Mouse (Mus musculus): ENCODE results near the gene Oxtr. TPM values are rescaled to one million over a fixed set of nuclear protein-coding genes. Genes with fewer than 3 reads are reported as not detected.
A peak's percentile ranks its signal among the peaks of the same experiment; 100 is the strongest.

Gene Oxtr
- polyA plus RNA-seq, 1 experiment from 2014 or later: 0.26 TPM

DNA sequence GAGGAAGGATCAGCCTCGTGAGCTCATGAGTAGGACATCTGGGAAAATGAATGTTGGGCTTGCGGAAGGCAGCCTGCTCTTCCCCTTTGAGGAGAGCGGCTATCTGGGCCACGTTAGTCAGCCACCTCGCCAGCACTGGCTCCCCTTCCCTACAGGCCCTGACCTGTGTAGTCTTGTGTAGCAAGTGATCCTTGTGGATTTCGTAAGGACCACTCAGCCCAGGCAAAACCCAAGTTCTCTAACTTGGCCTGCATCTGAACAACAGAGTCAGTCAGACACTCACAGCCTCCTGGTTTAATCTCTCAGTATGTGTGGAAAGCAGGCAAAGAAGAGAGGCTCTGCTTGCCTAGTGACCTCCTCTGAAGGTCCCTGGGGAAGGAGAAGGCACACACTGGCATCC, 2.9 kb upstream of the Oxtr start:
- peaks cover 43% of the 10 kb centered on the region for H3K27me3 ChIP-seq (ENCODE audit: control insufficient read depth, insufficient read depth, low read length)
- H3K4me3 ChIP-seq (ENCODE audit: low read depth, low read length): no peak overlapping the region
- H3K27ac ChIP-seq (ENCODE audit: low read depth, low read length): no peak overlapping the region
- H3K4me2 ChIP-seq: no peak overlapping the region
- WGBS (ENCODE audit: insufficient replicate concordance): 84% methylated on average over 6 of the region's 6 CpGs
- H3K9me3 ChIP-seq (replicated peaks; ENCODE audit: control insufficient read depth, low read length): no peaks in the 10 kb centered on the region
- H3K36me3 ChIP-seq (ENCODE audit: control insufficient read depth, insufficient read depth, low read length): no peaks in the 10 kb centered on the region
- no peak overlapping the region for H3K9ac ChIP-seq (ENCODE audit: low read depth, low read length)
- no peak for ATAC-seq (replicated peaks; ENCODE audit: insufficient number of reproducible peaks, low FRiP score, low TSS enrichment)
- H3K4me1 ChIP-seq (ENCODE audit: control insufficient read depth, insufficient read depth, low read length): peaks cover 15% of the 10 kb centered on the region

- Histone ChIP-seq H3K27ac (ENCODE audit: low read depth, low read length) (no peak overlapping the region), H3K4me2 (no peak overlapping the region), H3K9ac (ENCODE audit: low read depth, low read length) (no peak overlapping the region), H3K4me1 (ENCODE audit: control insufficient read depth, insufficient read depth, low read length) (peaks cover 15% of the 10 kb centered on the region), H3K27me3 (ENCODE audit: control insufficient read depth, insufficient read depth, low read length) (peaks cover 54% of the 10 kb centered on the region), H3K9me3 (replicated peaks; ENCODE audit: control insufficient read depth, low read length) (no peaks in the 10 kb centered on the region), H3K4me3 (ENCODE audit: low read depth, low read length) (no peak overlapping the region), H3K36me3 (ENCODE audit: control insufficient read depth, insufficient read depth, low read length) (no peaks in the 10 kb centered on the region)
- 76% methylated on average over 8 of the region's 8 CpGs for WGBS (ENCODE audit: insufficient replicate concordance)
- ATAC-seq (replicated peaks; ENCODE audit: insufficient number of reproducible peaks, low FRiP score, low TSS enrichment): no peak
Measured at GRCm38 (mm10) chr6:112491521-112491920, 1.8 kb upstream of the Oxtr start.

GRCm38 (mm10) chr6:112490625-112491242, 991 bp upstream of the Oxtr start:
- H3K36me3 ChIP-seq (ENCODE audit: control insufficient read depth, insufficient read depth, low read length): no peaks in the 10 kb centered on the region
- peak overlapping the region; percentile 30 for H3K4me3 ChIP-seq (ENCODE audit: low read depth, low read length)
- no peak overlapping the region for H3K9ac ChIP-seq (ENCODE audit: low read depth, low read length)
- H3K4me1 ChIP-seq (ENCODE audit: control insufficient read depth, insufficient read depth, low read length): peaks cover 15% of the 10 kb centered on the region
- no peak for ATAC-seq (replicated peaks; ENCODE audit: insufficient number of reproducible peaks, low FRiP score, low TSS enrichment)
- no peak overlapping the region for H3K27ac ChIP-seq (ENCODE audit: low read depth, low read length)
- no peaks in the 10 kb centered on the region for H3K9me3 ChIP-seq (replicated peaks; ENCODE audit: control insufficient read depth, low read length)
- H3K27me3 ChIP-seq (ENCODE audit: control insufficient read depth, insufficient read depth, low read length): peaks cover 59% of the 10 kb centered on the region
- WGBS (ENCODE audit: insufficient replicate concordance): 2% methylated on average over 35 of the region's 35 CpGs
- H3K4me2 ChIP-seq: peak overlapping the region; percentile 68

- Histone ChIP-seq H3K27me3 (ENCODE audit: control insufficient read depth, insufficient read depth, low read length) (peaks cover 59% of the 10 kb centered on the region), H3K9me3 (replicated peaks; ENCODE audit: control insufficient read depth, low read length) (no peaks in the 10 kb centered on the region), H3K4me2 (peak overlapping the region; percentile 68), H3K4me3 (ENCODE audit: low read depth, low read length) (peak overlapping the region; percentile 30), H3K4me1 (ENCODE audit: control insufficient read depth, insufficient read depth, low read length) (peaks cover 15% of the 10 kb centered on the region), H3K9ac (ENCODE audit: low read depth, low read length) (0 out of 2 replicates have a peak overlapping the region, but pooled peaks have one; percentile 34), H3K27ac (ENCODE audit: low read depth, low read length) (no peak overlapping the region), H3K36me3 (ENCODE audit: control insufficient read depth, insufficient read depth, low read length) (no peaks in the 10 kb centered on the region)
- WGBS (ENCODE audit: insufficient replicate concordance): 6% methylated on average over 72 of the region's 72 CpGs
- no peak for ATAC-seq (replicated peaks; ENCODE audit: insufficient number of reproducible peaks, low FRiP score, low TSS enrichment)
Measured at GRCm38 (mm10) chr6:112489181-112489909, 398 bp downstream of the Oxtr start.

DNA sequence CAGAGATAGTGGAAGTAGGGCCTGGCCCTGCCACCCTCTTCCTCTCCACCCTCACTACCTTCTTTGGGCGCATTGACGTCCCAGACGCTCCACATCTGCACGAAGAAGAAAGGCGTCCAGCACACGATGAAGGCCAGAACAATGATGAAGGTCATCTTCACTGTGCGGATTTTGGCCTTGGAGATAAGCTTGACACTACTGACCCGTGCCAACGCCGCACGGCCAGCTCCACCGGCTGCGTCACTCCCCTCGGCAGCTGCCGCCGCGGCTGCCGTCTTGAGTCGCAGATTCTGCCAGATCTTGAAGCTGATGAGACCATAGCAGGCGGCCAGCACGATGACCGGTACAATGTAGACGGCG, 942 bp downstream of the Oxtr start:
- no peaks in the 10 kb centered on the region for H3K36me3 ChIP-seq (ENCODE audit: control insufficient read depth, insufficient read depth, low read length)
- peaks cover 15% of the 10 kb centered on the region for H3K4me1 ChIP-seq (ENCODE audit: control insufficient read depth, insufficient read depth, low read length)
- no peaks in the 10 kb centered on the region for H3K9me3 ChIP-seq (replicated peaks; ENCODE audit: control insufficient read depth, low read length)
- peaks cover 59% of the 10 kb centered on the region for H3K27me3 ChIP-seq (ENCODE audit: control insufficient read depth, insufficient read depth, low read length)
- peak overlapping the region; percentile 68 for H3K4me2 ChIP-seq
- WGBS (ENCODE audit: insufficient replicate concordance): 36% methylated on average over 24 of the region's 24 CpGs
- H3K4me3 ChIP-seq (ENCODE audit: low read depth, low read length): peak overlapping the region; percentile 30
- H3K27ac ChIP-seq (ENCODE audit: low read depth, low read length): no peak overlapping the region
- ATAC-seq (replicated peaks; ENCODE audit: insufficient number of reproducible peaks, low FRiP score, low TSS enrichment): no peak
- H3K9ac ChIP-seq (ENCODE audit: low read depth, low read length): no peak overlapping the region

- WGBS (ENCODE audit: insufficient replicate concordance): 72% methylated on average over 5 of the region's 5 CpGs
- Histone ChIP-seq H3K36me3 (ENCODE audit: control insufficient read depth, insufficient read depth, low read length) (no peaks in the 10 kb centered on the region), H3K9me3 (replicated peaks; ENCODE audit: control insufficient read depth, low read length) (no peaks in the 10 kb centered on the region), H3K9ac (ENCODE audit: low read depth, low read length) (no peak overlapping the region), H3K4me3 (ENCODE audit: low read depth, low read length) (no peak overlapping the region), H3K27me3 (ENCODE audit: control insufficient read depth, insufficient read depth, low read length) (peaks cover 64% of the 10 kb centered on the region), H3K4me2 (no peak overlapping the region), H3K27ac (ENCODE audit: low read depth, low read length) (no peak overlapping the region), H3K4me1 (ENCODE audit: control insufficient read depth, insufficient read depth, low read length) (peaks cover 15% of the 10 kb centered on the region)
- no peak for ATAC-seq (replicated peaks; ENCODE audit: insufficient number of reproducible peaks, low FRiP score, low TSS enrichment)
Measured at GRCm38 (mm10) chr6:112487993-112488392, 1.8 kb downstream of the Oxtr start.

DNA sequence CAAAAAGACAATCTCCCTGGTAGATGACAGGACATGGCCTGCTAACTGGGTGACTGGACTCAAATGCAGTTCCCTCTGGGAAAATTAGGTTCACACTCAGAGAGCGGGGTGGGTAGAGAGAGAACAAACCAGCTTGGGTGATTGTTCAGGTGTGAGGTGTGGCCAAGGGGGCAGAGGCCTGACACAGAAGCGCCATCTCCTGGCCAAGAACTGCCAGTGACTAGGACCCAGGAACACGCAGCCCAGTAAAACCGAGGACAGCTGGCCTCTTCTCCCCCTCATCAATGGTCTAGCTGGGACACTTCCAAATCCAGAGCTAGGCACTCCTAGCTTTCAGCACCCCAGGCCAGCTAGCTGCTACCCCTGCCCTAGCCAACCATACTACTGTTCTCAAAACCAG, 5.4 kb downstream of the Oxtr start:
- Histone ChIP-seq H3K9ac (ENCODE audit: low read depth, low read length) (no peak overlapping the region), H3K27ac (ENCODE audit: low read depth, low read length) (no peak overlapping the region), H3K4me2 (no peak overlapping the region), H3K36me3 (ENCODE audit: control insufficient read depth, insufficient read depth, low read length) (no peaks in the 10 kb centered on the region), H3K4me1 (ENCODE audit: control insufficient read depth, insufficient read depth, low read length) (peaks cover 6% of the 10 kb centered on the region), H3K4me3 (ENCODE audit: low read depth, low read length) (no peak overlapping the region), H3K27me3 (ENCODE audit: control insufficient read depth, insufficient read depth, low read length) (peaks cover 40% of the 10 kb centered on the region), H3K9me3 (replicated peaks; ENCODE audit: control insufficient read depth, low read length) (no peaks in the 10 kb centered on the region)
- 0% methylated on average over 4 of the region's 4 CpGs for WGBS (ENCODE audit: insufficient replicate concordance)
- ATAC-seq (replicated peaks; ENCODE audit: insufficient number of reproducible peaks, low FRiP score, low TSS enrichment): no peak

GRCm38 (mm10) chr6:112479861-112480260, 9.9 kb downstream of the Oxtr start:
- Histone ChIP-seq H3K9ac (ENCODE audit: low read depth, low read length) (no peak overlapping the region), H3K4me2 (no peak overlapping the region), H3K27ac (ENCODE audit: low read depth, low read length) (no peak overlapping the region), H3K4me3 (ENCODE audit: low read depth, low read length) (no peak overlapping the region), H3K27me3 (ENCODE audit: control insufficient read depth, insufficient read depth, low read length) (peaks cover 7% of the 10 kb centered on the region), H3K4me1 (ENCODE audit: control insufficient read depth, insufficient read depth, low read length) (no peaks in the 10 kb centered on the region), H3K9me3 (replicated peaks; ENCODE audit: control insufficient read depth, low read length) (no peaks in the 10 kb centered on the region), H3K36me3 (ENCODE audit: control insufficient read depth, insufficient read depth, low read length) (no peaks in the 10 kb centered on the region)
- ATAC-seq (replicated peaks; ENCODE audit: insufficient number of reproducible peaks, low FRiP score, low TSS enrichment): no peak
- WGBS (ENCODE audit: insufficient replicate concordance): 43% methylated on average over 13 of the region's 13 CpGs

DNA sequence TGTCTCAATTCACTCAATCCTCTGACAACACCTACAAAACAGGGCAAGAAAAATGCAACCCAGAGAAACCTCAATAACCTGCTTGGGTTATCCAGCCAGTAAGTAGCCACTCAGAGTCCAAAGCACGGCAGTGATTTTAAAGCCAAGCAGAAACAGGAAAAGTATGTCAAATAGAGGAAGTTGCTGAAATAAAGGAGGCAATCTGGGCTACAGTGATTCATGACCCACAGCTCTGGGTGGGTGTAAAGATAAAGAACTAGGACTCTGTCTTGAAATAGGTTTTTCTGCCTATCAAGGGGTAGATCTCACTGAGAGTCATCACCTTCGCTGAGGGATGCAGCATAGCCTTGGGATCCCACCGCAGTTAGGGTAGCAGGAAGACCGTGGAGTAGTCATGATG, 18.1 kb downstream of the Oxtr start:
- ATAC-seq (replicated peaks; ENCODE audit: insufficient number of reproducible peaks, low FRiP score, low TSS enrichment): no peak
- no peak overlapping the region for H3K4me3 ChIP-seq (ENCODE audit: low read depth, low read length)
- no peak overlapping the region for H3K27ac ChIP-seq (ENCODE audit: low read depth, low read length)
- no peak overlapping the region for H3K9ac ChIP-seq (ENCODE audit: low read depth, low read length)
- no peaks in the 10 kb centered on the region; the same call in 1 of the 2 replicates for H3K9me3 ChIP-seq (replicated peaks; ENCODE audit: control insufficient read depth, low read length)
- no peaks in the 10 kb centered on the region for H3K36me3 ChIP-seq (ENCODE audit: control insufficient read depth, insufficient read depth, low read length)
- H3K4me2 ChIP-seq: no peak overlapping the region
- H3K27me3 ChIP-seq (ENCODE audit: control insufficient read depth, insufficient read depth, low read length): no peaks in the 10 kb centered on the region
- H3K4me1 ChIP-seq (ENCODE audit: control insufficient read depth, insufficient read depth, low read length): no peaks in the 10 kb centered on the region
- 68% methylated on average over 4 of the region's 4 CpGs for WGBS (ENCODE audit: insufficient replicate concordance)
